Mouse (Mus musculus): Measurements from ENCODE around the gene Thsd4. TPM values are rescaled to one million over a fixed set of nuclear protein-coding genes. Genes with fewer than 3 reads are reported as not detected.
A peak's percentile ranks its signal among the peaks of the same experiment; 100 is the strongest.

Thsd4 gene
- 1.8 TPM for polyA plus RNA-seq (2021)

GRCm38 (mm10) chr9:60521806-60522264, at the start of gene Thsd4:
Thsd4 (minus strand) TSS chr9:60522046.
- POLR2A ChIA-PET: no interaction called here
- no peak for DNase-seq (ENCODE audit: low read depth, low spot score)
- in situ Hi-C loops (cut with MboI; ENCODE audit: low pct_unique_long_range_greater_than_20kb): no loop called here
- no peaks in the 10 kb centered on the region for H3K27me3 ChIP-seq
- TF ChIP-seq CTCF (IDR thresholded peaks at IDR 0.05): peak; percentile 97
- ATAC-seq: peak; percentile 22
- CTCF ChIA-PET: interaction anchor here (1.1 to 3.1 kb wide), 2 partner anchors 13 to 246 kb away, joined by 3 to 10 read pairs; no protein-coding TSS in a partner anchor

GRCm38 (mm10) chr9:60571041-60571440, 49.2 kb upstream of the Thsd4 start:
- no peak for TF ChIP-seq CTCF (IDR thresholded peaks at IDR 0.05)
- H3K27me3 ChIP-seq: no peaks in the 10 kb centered on the region
- ATAC-seq: no peak
- CTCF ChIA-PET: no interaction called here
- no peak for DNase-seq (ENCODE audit: low read depth, low spot score)
- in situ Hi-C loops (cut with MboI; ENCODE audit: low pct_unique_long_range_greater_than_20kb): no loop called here
- POLR2A ChIA-PET: no interaction called here

- no peak for ATAC-seq
- no peak for DNase-seq (ENCODE audit: low read depth, low spot score)
- POLR2A ChIA-PET: interaction anchor here (0.6 kb wide), 1 partner anchor 8 kb away, joined by 3 read pairs; no protein-coding TSS in a partner anchor
- CTCF ChIA-PET: no interaction called here
- H3K27me3 ChIP-seq: no peaks in the 10 kb centered on the region
- no peak for TF ChIP-seq CTCF (IDR thresholded peaks at IDR 0.05)
- in situ Hi-C loops (cut with MboI; ENCODE audit: low pct_unique_long_range_greater_than_20kb): no loop called here
These were observed 47.5 kb upstream of the Thsd4 start for GRCm38 (mm10) chr9:60569366-60569765.

GRCm38 (mm10) chr9:60563809-60564208, 42.0 kb upstream of the Thsd4 start:
- POLR2A ChIA-PET: no interaction called here
- in situ Hi-C loops (cut with MboI; ENCODE audit: low pct_unique_long_range_greater_than_20kb): no loop called here
- no peak for ATAC-seq
- no peaks in the 10 kb centered on the region for H3K27me3 ChIP-seq
- TF ChIP-seq CTCF (IDR thresholded peaks at IDR 0.05): no peak
- CTCF ChIA-PET: no interaction called here
- DNase-seq (ENCODE audit: low read depth, low spot score): no peak

GRCm38 (mm10) chr9:60562443-60563371, 40.9 kb upstream of the Thsd4 start:
- in situ Hi-C loops (cut with MboI; ENCODE audit: low pct_unique_long_range_greater_than_20kb): no loop called here
- peak; percentile 17 for DNase-seq (ENCODE audit: low read depth, low spot score)
- CTCF ChIA-PET: interaction anchor here (0.8 to 1.0 kb wide), 2 partner anchors 23 to 320 kb away, joined by 3 read pairs; no protein-coding TSS in a partner anchor

GRCm38 (mm10) chr9:60561641-60562289, 39.9 kb upstream of the Thsd4 start:
- DNase-seq (ENCODE audit: low read depth, low spot score): no peak
- CTCF ChIA-PET: interaction anchor here (0.8 to 1.9 kb wide), 3 partner anchors 24 to 319 kb away, joined by 3 to 5 read pairs (median 3); no protein-coding TSS in a partner anchor
- no peak for TF ChIP-seq CTCF (IDR thresholded peaks at IDR 0.05)
- ATAC-seq: no peak
- POLR2A ChIA-PET: interaction anchor here (1.0 kb wide), 1 partner anchor 155 kb away, joined by 3 read pairs; no protein-coding TSS in a partner anchor
- in situ Hi-C loops (cut with MboI; ENCODE audit: low pct_unique_long_range_greater_than_20kb): no loop called here
- no peaks in the 10 kb centered on the region for H3K27me3 ChIP-seq

More at GRCm38 (mm10) chr9:60562443-60563371, 40.9 kb upstream of the Thsd4 start:
- POLR2A ChIA-PET: no interaction called here
- no peaks in the 10 kb centered on the region for H3K27me3 ChIP-seq
- no peak for TF ChIP-seq CTCF (IDR thresholded peaks at IDR 0.05)
- ATAC-seq: no peak

- in situ Hi-C loops (cut with MboI; ENCODE audit: low pct_unique_long_range_greater_than_20kb): no loop called here
- H3K27me3 ChIP-seq: no peaks in the 10 kb centered on the region
- ChIA-PET POLR2A (interaction anchor here (0.6 to 0.7 kb wide), 2 partner anchors 25 to 404 kb away, joined by 4 to 5 read pairs; no protein-coding TSS in a partner anchor), CTCF (no interaction called here)
- DNase-seq (ENCODE audit: low read depth, low spot score): no peak
- ATAC-seq: no peak
- TF ChIP-seq CTCF (IDR thresholded peaks at IDR 0.05): no peak
These were observed 36.7 kb upstream of the Thsd4 start for GRCm38 (mm10) chr9:60558507-60558906.

GRCm38 (mm10) chr9:60551238-60551637, 29.4 kb upstream of the Thsd4 start:
- in situ Hi-C loops (cut with MboI; ENCODE audit: low pct_unique_long_range_greater_than_20kb): no loop called here
- CTCF ChIA-PET: interaction anchor here (1.1 to 1.6 kb wide), 2 partner anchors 27 to 308 kb away, joined by 3 read pairs; no protein-coding TSS in a partner anchor
- ATAC-seq (no peak), DNase-seq (ENCODE audit: low read depth, low spot score) (no peak)
- no peaks in the 10 kb centered on the region for H3K27me3 ChIP-seq
- POLR2A ChIA-PET: interaction anchor here (0.6 kb wide), 1 partner anchor 525 kb away, joined by 3 read pairs; no protein-coding TSS in a partner anchor
- no peak for TF ChIP-seq CTCF (IDR thresholded peaks at IDR 0.05)

- peak; percentile 82 for TF ChIP-seq CTCF (IDR thresholded peaks at IDR 0.05)
- no peaks in the 10 kb centered on the region for H3K27me3 ChIP-seq
- DNase-seq (ENCODE audit: low read depth, low spot score) (no peak), ATAC-seq (no peak)
- in situ Hi-C loops (cut with MboI; ENCODE audit: low pct_unique_long_range_greater_than_20kb): no loop called here
- POLR2A ChIA-PET: no interaction called here
- CTCF ChIA-PET: interaction anchor here (0.9 to 5.0 kb wide), 2 partner anchors 9 to 304 kb away, joined by 3 to 24 read pairs; no protein-coding TSS in a partner anchor
These were observed 26.3 kb upstream of the Thsd4 start for GRCm38 (mm10) chr9:60548182-60548581.

- in situ Hi-C loops (cut with MboI; ENCODE audit: low pct_unique_long_range_greater_than_20kb): no loop called here
- no peak for ATAC-seq
- no peak for TF ChIP-seq CTCF (IDR thresholded peaks at IDR 0.05)
- ChIA-PET POLR2A (no interaction called here), CTCF (interaction anchor here (5.0 kb wide), 1 partner anchor 302 kb away, joined by 24 read pairs; no protein-coding TSS in a partner anchor)
- no peak for DNase-seq (ENCODE audit: low read depth, low spot score)
- no peaks in the 10 kb centered on the region for H3K27me3 ChIP-seq
These were observed 24.3 kb upstream of the Thsd4 start for GRCm38 (mm10) chr9:60546169-60546568.
